Mouse (Mus musculus): Measurements from ENCODE around the gene Tada2b. TPM values are rescaled to one million over a fixed set of nuclear protein-coding genes. Genes with fewer than 3 reads are reported as not detected.

The Tada2b gene
- polyA plus RNA-seq, 1 experiment from 2014 or later, result 5.3 TPM

DNA sequence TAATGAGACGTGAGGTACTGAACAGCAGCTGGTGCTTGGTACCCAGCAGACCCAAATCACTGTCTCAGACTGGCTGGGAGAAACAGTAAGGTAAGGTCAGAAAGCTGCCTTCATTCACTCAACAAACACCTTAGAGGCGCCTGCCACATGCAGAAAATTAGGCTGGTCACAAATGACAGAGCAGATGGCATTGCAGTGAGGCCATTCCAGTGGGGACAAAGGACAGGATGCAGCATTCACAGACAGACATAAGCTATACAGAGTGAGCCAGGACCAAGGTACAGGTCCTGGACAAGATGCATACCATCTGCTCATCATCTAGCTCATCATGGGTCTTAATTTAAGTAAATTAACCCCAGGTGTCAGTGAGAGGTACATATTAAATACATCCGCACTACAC is 33.5 kb upstream of the Tada2b start:
- Histone ChIP-seq H3K4me1 (ENCODE audit: control insufficient read depth, insufficient read depth, low read length) (no peaks in the 10 kb centered on the region), H3K4me2 (ENCODE audit: low read depth, low read length) (no peak overlapping the region), H3K9ac (replicated peaks; ENCODE audit: low read depth, low read length) (no peak overlapping the region), H3K27me3 (ENCODE audit: control insufficient read depth, insufficient read depth, low read length) (no peaks in the 10 kb centered on the region), H3K36me3 (ENCODE audit: control insufficient read depth, insufficient read depth, low read length) (peaks cover 59% of the 10 kb centered on the region), H3K9me3 (ENCODE audit: control insufficient read depth, low read length) (no peaks in the 10 kb centered on the region), H3K4me3 (ENCODE audit: low read depth, low read length) (no peak overlapping the region), H3K27ac (ENCODE audit: low read depth, low read length) (no peak overlapping the region)
- 84% methylated on average over 3 of the region's 3 CpGs for WGBS
- 0 out of 2 replicates have a peak, but pooled peaks have one; percentile 38 for ATAC-seq (ENCODE audit: low read depth)

DNA sequence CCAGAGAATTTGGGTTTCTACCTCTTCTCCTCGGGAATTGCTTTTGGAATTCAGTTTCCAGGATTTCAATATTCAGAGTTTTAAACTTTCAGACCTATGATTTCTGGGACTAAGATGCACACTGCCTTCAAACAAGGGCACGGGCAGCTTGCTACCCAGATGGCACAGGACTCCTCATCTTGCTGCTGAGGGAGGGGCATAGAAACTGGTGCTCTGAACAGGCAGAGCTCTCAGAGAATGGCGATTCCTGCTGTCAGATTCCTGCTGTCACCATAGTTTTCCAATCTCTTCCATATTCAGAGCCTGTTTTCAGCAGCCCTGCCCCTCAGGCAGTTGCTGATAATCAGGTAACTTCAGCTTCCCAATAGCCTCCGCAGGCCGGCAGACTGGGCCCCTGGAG is 31.5 kb upstream of the Tada2b start:
- Histone ChIP-seq H3K27ac (ENCODE audit: low read depth, low read length) (no peak overlapping the region), H3K9me3 (ENCODE audit: control insufficient read depth, low read length) (no peaks in the 10 kb centered on the region), H3K27me3 (ENCODE audit: control insufficient read depth, insufficient read depth, low read length) (no peaks in the 10 kb centered on the region), H3K4me3 (ENCODE audit: low read depth, low read length) (no peak overlapping the region), H3K4me1 (ENCODE audit: control insufficient read depth, insufficient read depth, low read length) (no peaks in the 10 kb centered on the region), H3K9ac (replicated peaks; ENCODE audit: low read depth, low read length) (no peak overlapping the region), H3K4me2 (ENCODE audit: low read depth, low read length) (no peak overlapping the region), H3K36me3 (ENCODE audit: control insufficient read depth, insufficient read depth, low read length) (peaks cover 65% of the 10 kb centered on the region)
- ATAC-seq (ENCODE audit: low read depth), result no peak
- WGBS, result 85% methylated on average over 5 of the region's 5 CpGs

DNA sequence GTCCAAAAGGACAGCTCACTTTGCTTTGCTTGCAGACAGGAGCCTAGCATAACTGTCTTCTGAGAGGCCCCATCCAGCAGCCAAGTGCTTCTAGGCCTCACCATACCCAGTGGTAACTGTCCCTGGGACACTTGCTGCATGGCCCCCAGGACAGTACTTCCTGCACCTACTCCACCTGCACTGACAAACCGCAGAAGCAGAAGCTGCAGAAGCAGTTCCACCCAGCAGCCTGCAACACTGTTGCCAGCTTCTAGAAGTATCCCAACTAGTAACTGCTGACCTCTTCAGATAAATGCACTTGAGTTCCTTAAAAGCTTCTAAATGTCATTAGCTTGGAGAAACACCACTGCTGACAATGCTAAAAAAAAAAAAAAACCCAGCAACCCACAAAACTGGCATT is 31.0 kb upstream of the Tada2b start:
- Histone ChIP-seq H3K4me3 (ENCODE audit: low read depth, low read length) (no peak overlapping the region), H3K9me3 (ENCODE audit: control insufficient read depth, low read length) (no peaks in the 10 kb centered on the region), H3K27ac (ENCODE audit: low read depth, low read length) (no peak overlapping the region), H3K27me3 (ENCODE audit: control insufficient read depth, insufficient read depth, low read length) (no peaks in the 10 kb centered on the region), H3K36me3 (ENCODE audit: control insufficient read depth, insufficient read depth, low read length) (peaks cover 69% of the 10 kb centered on the region), H3K4me1 (ENCODE audit: control insufficient read depth, insufficient read depth, low read length) (no peaks in the 10 kb centered on the region), H3K4me2 (ENCODE audit: low read depth, low read length) (no peak overlapping the region), H3K9ac (replicated peaks; ENCODE audit: low read depth, low read length) (no peak overlapping the region)
- WGBS, result 100% methylated on average over 1 of the region's 1 CpGs
- no peak for ATAC-seq (ENCODE audit: low read depth)

DNA sequence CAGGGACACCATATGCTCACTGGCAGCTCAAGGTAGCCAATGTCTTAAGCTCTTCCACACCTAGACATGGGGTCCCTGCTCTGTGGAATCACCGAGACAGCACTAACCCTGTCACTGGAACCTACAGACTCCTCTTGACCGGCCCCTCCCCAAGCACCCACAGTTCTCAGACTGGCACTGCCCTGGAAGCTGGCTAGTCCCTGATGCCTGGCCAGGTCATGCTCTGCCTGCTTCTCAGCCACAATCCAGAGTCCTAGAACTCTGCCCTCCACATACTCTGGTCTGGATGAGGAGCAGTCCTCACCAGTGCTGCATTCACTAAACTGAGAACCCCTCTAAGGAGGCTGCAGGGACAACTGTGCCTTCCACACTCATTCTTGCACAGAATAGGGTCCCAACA is 26.9 kb upstream of the Tada2b start:
- Histone ChIP-seq H3K9me3 (ENCODE audit: control insufficient read depth, low read length) (no peaks in the 10 kb centered on the region), H3K4me3 (ENCODE audit: low read depth, low read length) (no peak overlapping the region), H3K36me3 (ENCODE audit: control insufficient read depth, insufficient read depth, low read length) (peaks cover 55% of the 10 kb centered on the region), H3K4me1 (ENCODE audit: control insufficient read depth, insufficient read depth, low read length) (no peaks in the 10 kb centered on the region), H3K9ac (replicated peaks; ENCODE audit: low read depth, low read length) (no peak overlapping the region), H3K27ac (ENCODE audit: low read depth, low read length) (no peak overlapping the region), H3K4me2 (ENCODE audit: low read depth, low read length) (no peak overlapping the region), H3K27me3 (ENCODE audit: control insufficient read depth, insufficient read depth, low read length) (no peaks in the 10 kb centered on the region)
- WGBS, result 100% methylated on average over 2 of the region's 2 CpGs
- no peak for ATAC-seq (ENCODE audit: low read depth)

DNA sequence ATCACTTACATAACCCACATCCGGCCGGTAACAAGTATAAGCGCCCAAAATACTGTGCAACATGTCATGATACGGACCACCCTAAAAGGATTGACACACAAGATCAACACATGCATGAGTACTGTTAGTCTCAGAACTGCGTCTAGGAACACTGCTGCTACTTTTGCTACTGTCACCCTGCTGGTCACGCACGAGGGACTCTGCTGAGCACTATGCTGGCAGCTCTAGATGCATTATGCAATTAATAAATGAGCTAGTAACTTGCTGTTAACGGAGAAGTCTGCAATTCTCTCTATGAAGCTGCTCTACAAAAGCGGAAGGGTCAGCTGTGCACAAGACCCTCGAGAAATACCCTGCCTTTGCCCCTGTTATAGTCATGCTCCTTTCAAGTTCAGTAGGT is 24.3 kb upstream of the Tada2b start:
- no peak for ATAC-seq (ENCODE audit: low read depth)
- Histone ChIP-seq H3K4me1 (ENCODE audit: control insufficient read depth, insufficient read depth, low read length) (no peaks in the 10 kb centered on the region), H3K4me3 (ENCODE audit: low read depth, low read length) (no peak overlapping the region), H3K4me2 (ENCODE audit: low read depth, low read length) (no peak overlapping the region), H3K36me3 (ENCODE audit: control insufficient read depth, insufficient read depth, low read length) (peaks cover 57% of the 10 kb centered on the region), H3K9me3 (ENCODE audit: control insufficient read depth, low read length) (no peaks in the 10 kb centered on the region), H3K9ac (replicated peaks; ENCODE audit: low read depth, low read length) (no peak overlapping the region), H3K27me3 (ENCODE audit: control insufficient read depth, insufficient read depth, low read length) (no peaks in the 10 kb centered on the region), H3K27ac (ENCODE audit: low read depth, low read length) (no peak overlapping the region)
- 95% methylated on average over 10 of the region's 10 CpGs for WGBS

DNA sequence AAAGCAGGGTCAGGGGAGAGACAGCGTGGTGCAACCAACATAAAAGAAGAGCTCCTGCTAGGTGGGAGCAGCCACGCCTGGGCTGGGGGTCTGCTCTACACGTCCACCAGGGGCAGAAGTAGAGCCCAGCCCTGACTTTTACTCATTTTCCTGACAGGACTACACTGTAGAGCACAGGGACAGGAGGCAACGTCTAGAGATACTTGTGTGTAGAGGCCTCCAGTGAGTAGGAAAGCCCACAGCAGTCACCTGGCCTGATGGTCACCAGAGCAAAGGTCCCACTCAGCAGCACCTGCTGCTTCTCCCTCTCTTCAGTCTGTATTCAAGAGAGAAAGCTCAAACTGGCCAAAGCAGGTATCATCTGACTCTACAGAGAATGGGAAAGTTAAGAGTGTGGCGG is 21.6 kb upstream of the Tada2b start:
- Histone ChIP-seq H3K9me3 (ENCODE audit: control insufficient read depth, low read length) (no peaks in the 10 kb centered on the region), H3K9ac (replicated peaks; ENCODE audit: low read depth, low read length) (no peak overlapping the region), H3K27ac (ENCODE audit: low read depth, low read length) (no peak overlapping the region), H3K4me3 (ENCODE audit: low read depth, low read length) (no peak overlapping the region), H3K36me3 (ENCODE audit: control insufficient read depth, insufficient read depth, low read length) (peaks cover 37% of the 10 kb centered on the region), H3K4me2 (ENCODE audit: low read depth, low read length) (no peak overlapping the region), H3K27me3 (ENCODE audit: control insufficient read depth, insufficient read depth, low read length) (no peaks in the 10 kb centered on the region), H3K4me1 (ENCODE audit: control insufficient read depth, insufficient read depth, low read length) (no peaks in the 10 kb centered on the region)
- no peak for ATAC-seq (ENCODE audit: low read depth)
- 73% methylated on average over 5 of the region's 5 CpGs for WGBS

DNA sequence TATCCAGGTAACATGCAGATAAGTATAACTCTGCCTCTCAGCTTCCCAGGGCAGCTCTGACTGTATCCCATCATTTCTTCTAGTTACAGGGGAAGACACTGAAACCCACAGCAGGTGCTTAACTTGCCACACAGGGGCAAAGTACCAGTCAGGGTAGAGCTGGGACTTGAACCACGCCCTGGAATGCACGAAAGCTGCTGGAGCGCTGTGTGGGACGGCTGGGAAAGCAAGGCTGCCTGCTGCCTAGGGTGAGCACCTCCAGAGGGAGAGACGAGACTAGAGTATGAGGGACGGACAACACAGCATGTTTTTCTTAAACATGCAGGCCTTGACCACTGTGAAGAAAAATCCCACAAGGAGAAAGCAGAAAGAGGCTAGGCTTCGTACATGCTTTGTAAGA is 21.1 kb upstream of the Tada2b start:
- 93% methylated on average over 7 of the region's 7 CpGs for WGBS
- H3K27me3 ChIP-seq (ENCODE audit: control insufficient read depth, insufficient read depth, low read length), result no peaks in the 10 kb centered on the region
- H3K4me3 ChIP-seq (ENCODE audit: low read depth, low read length), result no peak overlapping the region
- no peaks in the 10 kb centered on the region for H3K4me1 ChIP-seq (ENCODE audit: control insufficient read depth, insufficient read depth, low read length)
- H3K4me2 ChIP-seq (ENCODE audit: low read depth, low read length), result no peak overlapping the region
- no peak overlapping the region for H3K9ac ChIP-seq (replicated peaks; ENCODE audit: low read depth, low read length)
- H3K9me3 ChIP-seq (ENCODE audit: control insufficient read depth, low read length), result no peaks in the 10 kb centered on the region
- H3K36me3 ChIP-seq (ENCODE audit: control insufficient read depth, insufficient read depth, low read length), result peaks cover 33% of the 10 kb centered on the region
- no peak for ATAC-seq (ENCODE audit: low read depth)
- H3K27ac ChIP-seq (ENCODE audit: low read depth, low read length), result no peak overlapping the region

DNA sequence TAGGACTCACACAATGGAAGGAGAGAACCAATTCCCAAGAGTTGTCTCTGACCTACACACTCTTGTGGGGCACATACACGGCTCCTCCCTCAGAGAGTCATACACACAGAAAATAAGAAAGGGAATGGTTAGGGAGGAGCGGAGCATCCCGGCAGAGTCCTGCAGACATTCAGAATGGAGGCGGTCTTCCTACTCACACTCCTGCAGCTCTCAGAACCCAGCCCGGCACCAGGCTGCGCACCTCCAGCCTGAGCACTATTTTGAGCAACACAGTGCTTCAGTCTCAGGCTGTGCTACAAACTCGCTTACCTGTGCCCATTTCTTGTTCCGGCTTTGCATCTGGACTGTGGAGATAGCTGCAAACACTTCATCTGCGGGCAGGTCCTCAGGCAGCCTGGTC is 10.6 kb upstream of the Tada2b start:
- H3K27ac ChIP-seq (ENCODE audit: low read depth, low read length), result no peak overlapping the region
- no peaks in the 10 kb centered on the region for H3K9me3 ChIP-seq (ENCODE audit: control insufficient read depth, low read length)
- WGBS, result 94% methylated on average over 9 of the region's 9 CpGs
- no peak overlapping the region for H3K4me3 ChIP-seq (ENCODE audit: low read depth, low read length)
- no peak overlapping the region for H3K4me2 ChIP-seq (ENCODE audit: low read depth, low read length)
- ATAC-seq (ENCODE audit: low read depth), result no peak
- no peaks in the 10 kb centered on the region for H3K27me3 ChIP-seq (ENCODE audit: control insufficient read depth, insufficient read depth, low read length)
- H3K36me3 ChIP-seq (ENCODE audit: control insufficient read depth, insufficient read depth, low read length), result peaks cover 56% of the 10 kb centered on the region
- H3K9ac ChIP-seq (replicated peaks; ENCODE audit: low read depth, low read length), result no peak overlapping the region
- H3K4me1 ChIP-seq (ENCODE audit: control insufficient read depth, insufficient read depth, low read length), result no peaks in the 10 kb centered on the region

DNA sequence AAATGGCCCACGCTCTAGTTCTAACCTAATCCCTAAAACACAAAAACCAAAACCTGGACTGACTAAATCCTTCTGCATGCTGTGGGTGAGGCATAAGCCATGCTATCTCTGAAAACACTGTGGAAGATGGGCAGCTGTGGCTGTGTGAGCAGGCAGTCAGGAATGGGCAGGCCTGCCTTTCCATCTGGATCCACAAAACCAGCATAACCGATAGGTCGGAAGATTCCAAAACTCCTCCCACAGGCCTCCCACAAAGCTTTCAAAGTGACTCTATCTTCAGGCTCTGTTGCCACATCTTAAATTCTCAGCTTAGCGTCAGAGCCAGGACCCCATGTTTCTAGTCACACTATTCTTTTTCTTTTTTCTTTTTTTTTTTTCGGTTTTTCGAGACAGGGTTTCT is 9.8 kb upstream of the Tada2b start:
- Histone ChIP-seq H3K27ac (ENCODE audit: low read depth, low read length) (no peak overlapping the region), H3K4me3 (ENCODE audit: low read depth, low read length) (no peak overlapping the region), H3K36me3 (ENCODE audit: control insufficient read depth, insufficient read depth, low read length) (peaks cover 55% of the 10 kb centered on the region)

DNA sequence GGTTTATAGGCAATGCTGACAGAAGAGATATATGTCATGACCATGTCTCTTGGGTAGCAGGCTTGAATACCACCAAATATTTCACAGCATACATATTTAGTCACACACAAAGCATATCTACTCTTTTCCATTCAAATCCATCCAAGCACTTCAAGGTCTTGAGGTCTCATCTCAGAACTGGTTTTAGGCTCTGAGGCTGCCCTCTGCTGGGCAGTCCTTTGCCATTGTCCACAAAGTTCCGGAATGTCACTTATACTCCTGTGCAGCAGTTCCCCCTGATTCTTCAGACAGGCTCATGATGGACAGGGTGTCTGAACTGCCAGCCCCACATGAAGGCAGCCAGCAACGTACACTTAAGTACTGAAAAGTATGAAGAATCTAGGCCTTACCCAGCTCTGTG is 5.1 kb upstream of the Tada2b start:
- H3K4me2 ChIP-seq (ENCODE audit: low read depth, low read length), result no peak overlapping the region
- H3K4me3 ChIP-seq (ENCODE audit: low read depth, low read length), result no peak overlapping the region
- H3K27me3 ChIP-seq (ENCODE audit: control insufficient read depth, insufficient read depth, low read length), result no peaks in the 10 kb centered on the region
- H3K36me3 ChIP-seq (ENCODE audit: control insufficient read depth, insufficient read depth, low read length), result peaks cover 32% of the 10 kb centered on the region
- WGBS, result 61% methylated on average over 2 of the region's 2 CpGs
- H3K27ac ChIP-seq (ENCODE audit: low read depth, low read length), result no peak overlapping the region
- no peak for ATAC-seq (ENCODE audit: low read depth)
- H3K9ac ChIP-seq (replicated peaks; ENCODE audit: low read depth, low read length), result no peak overlapping the region
- peaks cover 6% of the 10 kb centered on the region; the same call in 1 of the 2 replicates for H3K4me1 ChIP-seq (ENCODE audit: control insufficient read depth, insufficient read depth, low read length)
- H3K9me3 ChIP-seq (ENCODE audit: control insufficient read depth, low read length), result no peaks in the 10 kb centered on the region

More for the DNA sequence above, 9.8 kb upstream of the Tada2b start:
- H3K27me3 ChIP-seq (ENCODE audit: control insufficient read depth, insufficient read depth, low read length), result no peaks in the 10 kb centered on the region
- WGBS, result 97% methylated on average over 6 of the region's 6 CpGs
- H3K4me2 ChIP-seq (ENCODE audit: low read depth, low read length), result no peak overlapping the region
- no peak overlapping the region for H3K9ac ChIP-seq (replicated peaks; ENCODE audit: low read depth, low read length)
- no peaks in the 10 kb centered on the region for H3K4me1 ChIP-seq (ENCODE audit: control insufficient read depth, insufficient read depth, low read length)
- H3K9me3 ChIP-seq (ENCODE audit: control insufficient read depth, low read length), result no peaks in the 10 kb centered on the region
- no peak for ATAC-seq (ENCODE audit: low read depth)
